Mouse (Mus musculus): Measurements from ENCODE around the gene Trabd2b. TPM values are rescaled to one million over a fixed set of nuclear protein-coding genes. Genes with fewer than 3 reads are reported as not detected.

Trabd2b gene
- polyA plus RNA-seq, 1 experiment from 2014 or later = 0.93 TPM

DNA sequence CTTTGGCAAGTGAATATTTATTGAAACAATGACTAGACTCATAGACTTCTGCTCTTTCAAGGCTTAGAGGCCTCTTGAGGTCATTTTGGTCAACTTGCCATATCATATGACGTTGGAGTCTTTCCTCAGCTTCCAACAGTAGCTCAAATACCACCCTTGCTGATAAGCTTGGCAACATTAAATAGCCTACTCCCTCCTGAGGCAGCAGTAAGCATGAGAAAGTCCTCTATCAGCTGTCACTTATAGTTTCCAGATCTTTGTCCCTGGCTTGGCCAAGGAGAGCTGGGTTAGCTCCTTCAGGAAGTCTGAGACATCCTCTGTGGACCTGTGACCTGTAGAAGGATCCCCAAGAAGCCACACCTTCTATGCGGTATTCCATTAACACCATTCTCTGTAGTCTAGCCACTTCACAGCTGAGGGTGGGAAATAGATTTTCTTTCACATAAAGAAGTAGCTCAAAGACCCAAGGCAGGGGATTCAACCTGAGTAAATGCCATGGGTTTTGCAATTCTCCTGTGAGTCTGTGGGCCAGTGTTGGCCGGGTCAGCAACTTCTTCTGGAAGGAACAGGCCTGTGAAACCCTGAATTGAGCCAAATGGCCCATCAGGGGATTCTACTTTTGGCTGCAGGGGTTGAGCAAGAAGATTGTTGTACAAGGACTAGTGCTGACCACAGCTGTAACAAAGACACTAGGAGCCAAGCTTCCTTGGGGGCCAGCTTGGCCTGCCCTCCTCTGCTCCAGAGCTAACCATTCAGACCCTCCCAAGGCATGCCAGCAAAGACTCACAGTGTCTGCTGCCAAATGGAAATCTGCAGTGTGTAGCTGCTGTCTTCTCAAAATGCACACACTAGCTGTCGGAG, 127.6 kb downstream of the Trabd2b start:
- H3K36me3 ChIP-seq = no peaks in the 10 kb centered on the region
- no peaks in the 10 kb centered on the region for H3K27me3 ChIP-seq
- no peaks in the 10 kb centered on the region for H3K4me1 ChIP-seq (replicated peaks)
- no peak overlapping the region for H3K4me2 ChIP-seq
- H3K9me3 ChIP-seq = no peaks in the 10 kb centered on the region
- 84% methylated on average over 4 of the region's 4 CpGs for WGBS
- no peak overlapping the region for H3K9ac ChIP-seq
- H3K4me3 ChIP-seq = no peak overlapping the region
- ATAC-seq (ENCODE audit: low FRiP score, low read depth) = no peak
- H3K27ac ChIP-seq (replicated peaks) = no peak overlapping the region

DNA sequence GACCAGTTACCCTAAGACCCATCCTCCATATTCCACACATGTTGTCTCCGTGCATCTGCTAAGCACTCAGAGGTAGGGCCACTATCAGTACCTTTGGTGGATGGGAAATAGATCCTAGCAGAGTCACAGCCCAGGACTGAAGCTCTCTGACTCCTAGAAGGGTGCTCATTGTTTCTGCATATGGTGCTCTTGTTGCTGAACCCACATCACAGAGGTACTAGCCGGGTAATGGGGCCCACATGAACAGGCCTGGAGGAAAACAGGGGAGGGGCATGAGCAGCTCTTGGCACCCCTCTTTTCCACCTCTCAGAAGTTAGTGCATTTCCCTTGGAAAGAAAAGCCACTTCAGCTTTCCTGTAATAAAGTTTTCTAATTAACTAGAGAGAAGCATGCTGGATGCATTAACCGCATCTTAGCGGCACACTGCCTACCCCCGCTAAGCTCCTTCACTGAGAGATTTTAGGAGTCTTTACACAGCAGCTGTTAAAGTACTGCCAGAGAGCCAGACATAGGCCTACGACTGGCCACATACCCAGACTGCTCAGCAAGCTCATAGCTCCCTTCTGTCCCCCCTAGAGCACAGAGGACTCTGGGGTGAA, 131.0 kb downstream of the Trabd2b start:
- H3K4me2 ChIP-seq = no peak overlapping the region
- no peaks in the 10 kb centered on the region for H3K36me3 ChIP-seq
- H3K27ac ChIP-seq (replicated peaks) = no peak overlapping the region
- H3K9me3 ChIP-seq = no peaks in the 10 kb centered on the region
- no peaks in the 10 kb centered on the region for H3K4me1 ChIP-seq (replicated peaks)
- 75% methylated on average over 6 of the region's 6 CpGs for WGBS
- H3K4me3 ChIP-seq = no peak overlapping the region
- no peak overlapping the region for H3K9ac ChIP-seq
- no peaks in the 10 kb centered on the region for H3K27me3 ChIP-seq
- ATAC-seq (ENCODE audit: low FRiP score, low read depth) = no peak

DNA sequence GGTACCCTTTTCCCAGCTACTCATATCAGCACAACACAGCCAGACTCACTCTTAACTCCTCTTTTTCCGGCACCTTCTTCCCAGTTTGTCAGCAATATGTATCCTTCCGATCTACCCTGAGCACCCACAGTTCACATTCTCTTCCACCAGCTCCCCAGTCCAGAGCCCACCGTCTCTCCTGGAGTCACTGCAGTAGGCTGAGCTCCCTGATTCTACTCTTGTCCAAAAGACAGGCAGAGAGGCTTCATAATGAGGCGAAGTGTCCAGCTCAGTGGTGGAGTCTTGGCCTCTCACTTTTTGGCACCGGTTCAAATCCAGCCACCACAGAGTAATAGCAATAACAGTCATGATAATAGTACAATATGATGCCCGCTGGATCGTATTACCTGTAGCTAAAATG, 133.5 kb downstream of the Trabd2b start:
- no peaks in the 10 kb centered on the region for H3K9me3 ChIP-seq
- no peak overlapping the region for H3K9ac ChIP-seq
- 89% methylated on average over 7 of the region's 7 CpGs for WGBS
- H3K4me2 ChIP-seq = no peak overlapping the region
- no peak overlapping the region for H3K27ac ChIP-seq (replicated peaks)
- no peaks in the 10 kb centered on the region for H3K4me1 ChIP-seq (replicated peaks)
- no peak for ATAC-seq (ENCODE audit: low FRiP score, low read depth)
- H3K27me3 ChIP-seq = no peaks in the 10 kb centered on the region
- no peaks in the 10 kb centered on the region for H3K36me3 ChIP-seq
- H3K4me3 ChIP-seq = no peak overlapping the region

DNA sequence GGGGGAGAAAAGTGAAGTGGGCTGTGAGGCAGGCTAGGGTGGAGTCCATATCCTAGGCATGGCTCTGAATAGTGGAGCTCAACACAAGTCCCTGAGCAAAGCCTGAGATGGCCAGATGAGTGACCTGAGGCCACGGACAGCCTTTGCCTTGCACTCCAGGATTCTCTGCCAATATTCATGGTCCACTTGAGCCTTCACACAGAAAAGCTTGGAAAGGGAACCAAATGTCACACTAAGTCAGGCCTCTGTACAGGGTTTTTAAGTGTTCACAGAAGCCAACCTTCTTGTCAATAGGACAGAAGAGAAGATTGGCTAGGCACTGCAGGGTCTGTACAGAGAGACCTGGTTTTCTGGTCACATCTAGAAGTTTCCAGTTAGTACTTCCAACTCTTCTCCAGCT, 134.7 kb downstream of the Trabd2b start:
- Histone ChIP-seq H3K27me3 (no peaks in the 10 kb centered on the region), H3K4me2 (no peak overlapping the region), H3K36me3 (no peaks in the 10 kb centered on the region), H3K27ac (replicated peaks) (no peak overlapping the region), H3K4me1 (replicated peaks) (no peaks in the 10 kb centered on the region), H3K9me3 (no peaks in the 10 kb centered on the region), H3K9ac (no peak overlapping the region), H3K4me3 (no peak overlapping the region)
- WGBS = 73% methylated on average over 1 of the region's 1 CpGs
- no peak for ATAC-seq (ENCODE audit: low FRiP score, low read depth)

DNA sequence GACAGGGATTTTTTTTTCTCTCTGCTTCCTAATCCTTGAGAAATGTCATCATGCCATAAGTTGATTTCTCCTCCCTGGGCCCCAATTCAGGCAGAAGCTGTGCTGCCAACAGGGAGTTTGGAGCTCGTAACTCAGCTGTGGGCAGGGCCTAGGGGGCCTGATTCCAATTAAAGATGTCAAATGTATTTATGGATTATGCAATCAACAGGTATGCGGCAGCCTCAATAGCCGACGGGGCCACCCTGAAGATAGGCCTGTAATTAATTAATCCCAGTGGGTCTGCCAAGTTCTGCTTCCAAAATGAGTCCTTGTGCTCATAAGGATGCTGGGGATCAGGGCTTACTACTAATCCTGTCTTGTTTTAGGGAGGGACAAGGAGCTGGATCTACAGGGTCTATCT, 135.6 kb downstream of the Trabd2b start:
- no peaks in the 10 kb centered on the region for H3K9me3 ChIP-seq
- H3K4me3 ChIP-seq = no peak overlapping the region
- H3K36me3 ChIP-seq = no peaks in the 10 kb centered on the region
- H3K27ac ChIP-seq (replicated peaks) = no peak overlapping the region
- H3K27me3 ChIP-seq = no peaks in the 10 kb centered on the region
- H3K4me2 ChIP-seq = no peak overlapping the region
- 65% methylated on average over 4 of the region's 4 CpGs for WGBS
- no peak overlapping the region for H3K9ac ChIP-seq
- no peak for ATAC-seq (ENCODE audit: low FRiP score, low read depth)
- H3K4me1 ChIP-seq (replicated peaks) = no peaks in the 10 kb centered on the region

DNA sequence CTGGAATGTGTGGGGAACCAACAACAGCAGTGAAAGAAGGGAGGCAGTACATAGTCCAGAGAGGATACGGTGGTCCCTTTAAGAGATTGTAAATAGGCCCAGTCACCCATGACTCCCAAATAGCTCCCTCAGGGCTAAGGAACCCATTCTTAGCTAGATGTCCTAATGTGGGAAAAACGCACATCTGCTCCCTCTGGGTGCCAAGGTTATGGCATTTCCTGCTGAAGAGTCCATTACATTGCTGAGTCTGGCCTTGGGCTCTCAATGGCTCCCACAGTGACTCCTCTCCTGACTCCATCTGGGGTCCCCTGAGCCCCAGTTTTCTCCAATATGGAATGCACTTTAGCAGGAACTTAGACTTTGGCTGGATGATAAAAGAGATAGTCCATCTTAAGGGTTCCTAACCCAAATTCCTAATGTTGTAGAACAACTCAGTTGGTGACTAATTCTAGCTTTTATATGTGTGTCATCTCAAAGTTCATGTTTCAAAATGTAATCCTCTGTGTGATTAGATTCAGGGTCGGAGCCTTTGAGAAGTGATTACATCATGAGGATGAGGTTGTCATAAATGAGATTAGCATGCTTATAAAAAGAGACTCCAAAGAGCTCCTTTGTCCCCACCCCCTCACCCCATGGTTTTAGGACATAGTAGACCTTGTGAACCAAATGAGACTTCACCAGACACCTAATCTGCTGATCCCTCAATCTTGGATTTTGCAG, 139.1 kb downstream of the Trabd2b start:
- Histone ChIP-seq H3K27ac (replicated peaks) (no peak overlapping the region), H3K36me3 (no peaks in the 10 kb centered on the region), H3K9me3 (no peaks in the 10 kb centered on the region), H3K4me2 (no peak overlapping the region), H3K4me3 (no peak overlapping the region), H3K4me1 (replicated peaks) (peaks cover under 1% of the 10 kb centered on the region; the same call in 1 of the 2 replicates), H3K9ac (no peak overlapping the region), H3K27me3 (no peaks in the 10 kb centered on the region)
- ATAC-seq (ENCODE audit: low FRiP score, low read depth) = no peak
- 59% methylated on average over 3 of the region's 3 CpGs for WGBS

DNA sequence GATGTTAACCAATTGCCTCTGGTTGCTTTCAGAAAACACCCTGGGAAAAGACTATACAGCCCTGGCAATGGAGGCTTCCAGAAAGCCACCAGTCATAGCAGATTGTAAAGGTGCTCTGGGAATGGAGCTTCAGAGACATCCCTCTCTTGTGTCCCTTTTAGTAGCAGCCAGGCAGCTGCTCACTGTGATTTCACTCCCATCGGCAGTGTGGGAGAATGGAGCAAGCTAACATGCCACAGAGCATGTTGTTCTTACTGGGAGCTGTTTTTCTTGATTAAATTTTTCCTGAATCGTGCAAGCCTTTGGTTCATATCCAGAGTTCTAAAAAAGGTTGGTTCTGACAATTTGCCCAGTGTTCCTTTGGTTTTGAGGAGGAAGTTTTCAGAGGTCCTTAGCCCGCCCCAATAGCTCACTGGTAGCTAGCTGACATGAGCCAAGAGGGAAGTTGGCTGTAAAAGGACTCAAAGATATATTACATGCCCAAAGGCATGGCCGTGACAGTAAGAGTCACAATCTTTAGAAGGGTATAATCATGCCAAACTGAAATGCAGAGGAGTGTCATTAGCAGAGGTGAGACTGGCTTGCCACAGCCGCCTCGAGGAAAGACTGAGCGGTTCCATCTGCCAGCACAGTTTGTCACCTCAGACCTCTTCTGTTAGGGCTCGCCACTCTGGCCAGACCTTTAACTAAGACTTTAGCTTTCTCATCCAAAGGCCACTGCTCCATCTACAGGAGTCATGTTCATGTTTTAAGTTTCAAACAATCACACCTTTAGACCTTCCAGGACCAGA, 141.3 kb downstream of the Trabd2b start:
- Histone ChIP-seq H3K4me2 (no peak overlapping the region), H3K27me3 (no peaks in the 10 kb centered on the region), H3K27ac (replicated peaks) (no peak overlapping the region), H3K9ac (no peak overlapping the region), H3K4me1 (replicated peaks) (peaks cover 4% of the 10 kb centered on the region; the same call in 1 of the 2 replicates), H3K4me3 (no peak overlapping the region), H3K36me3 (no peaks in the 10 kb centered on the region), H3K9me3 (no peaks in the 10 kb centered on the region)
- no peak for ATAC-seq (ENCODE audit: low FRiP score, low read depth)
- 75% methylated on average over 8 of the region's 8 CpGs for WGBS

DNA sequence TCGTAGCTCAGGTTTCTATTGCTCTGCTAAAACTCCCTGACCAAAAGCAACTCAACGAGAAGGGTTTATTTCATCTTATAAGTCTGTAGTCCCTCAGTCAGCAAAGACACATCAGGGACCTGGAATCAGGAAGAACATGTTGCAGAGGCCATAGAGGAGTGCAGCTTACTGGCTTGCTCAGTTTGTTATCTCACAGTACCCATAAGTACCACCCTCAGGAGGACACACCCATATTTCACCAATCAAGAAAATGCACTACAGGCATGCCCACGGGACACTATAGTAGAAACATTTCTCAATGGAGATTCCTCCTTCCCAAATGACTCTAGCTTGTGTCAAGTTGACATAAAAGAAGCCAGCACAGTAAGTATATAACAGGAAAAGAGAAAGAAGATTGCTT, 143.0 kb downstream of the Trabd2b start:
- no peaks in the 10 kb centered on the region for H3K27me3 ChIP-seq
- WGBS = 90% methylated on average over 3 of the region's 3 CpGs
- no peak overlapping the region for H3K9ac ChIP-seq
- no peaks in the 10 kb centered on the region for H3K36me3 ChIP-seq
- peaks cover 4% of the 10 kb centered on the region; the same call in 1 of the 2 replicates for H3K4me1 ChIP-seq (replicated peaks)
- no peak overlapping the region for H3K4me2 ChIP-seq
- H3K9me3 ChIP-seq = no peaks in the 10 kb centered on the region
- no peak overlapping the region for H3K27ac ChIP-seq (replicated peaks)
- no peak for ATAC-seq (ENCODE audit: low FRiP score, low read depth)
- no peak overlapping the region for H3K4me3 ChIP-seq

DNA sequence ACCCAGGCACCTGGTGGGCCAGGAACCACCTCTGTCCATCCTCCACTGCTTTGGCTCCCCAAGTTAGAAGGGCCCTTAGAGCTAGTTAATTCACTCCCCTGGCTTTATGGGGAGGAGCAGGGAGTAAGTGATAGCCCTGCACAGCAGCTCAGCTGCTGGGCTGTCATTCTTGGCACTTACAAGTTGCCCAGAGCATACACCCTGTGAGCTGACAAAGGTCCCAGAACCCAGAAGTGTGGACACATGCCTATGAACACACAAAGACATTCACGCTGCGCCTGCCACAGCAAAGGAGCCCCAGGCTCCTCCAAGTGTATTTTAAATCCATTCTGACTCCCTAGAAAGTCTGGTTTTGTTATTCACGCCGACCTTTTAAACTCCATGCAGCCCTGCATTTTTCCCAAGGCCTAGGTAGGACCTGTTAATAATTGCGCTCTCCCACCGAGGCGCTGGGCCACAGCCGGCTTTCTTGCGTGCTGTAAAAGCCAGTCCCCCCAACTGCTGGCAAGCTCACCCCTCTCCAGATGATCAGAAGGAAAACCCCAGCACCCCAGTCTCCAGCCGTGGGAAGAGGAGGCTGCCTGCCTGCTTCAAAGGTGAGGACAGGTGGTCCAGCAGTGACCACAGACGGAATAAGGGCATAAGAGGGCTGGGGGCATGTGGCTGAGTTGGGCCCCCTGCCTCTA, 144.1 kb downstream of the Trabd2b start:
- no peak for ATAC-seq (ENCODE audit: low FRiP score, low read depth)
- H3K4me1 ChIP-seq (replicated peaks) = peaks cover 4% of the 10 kb centered on the region; the same call in 1 of the 2 replicates
- H3K4me3 ChIP-seq = no peak overlapping the region
- H3K4me2 ChIP-seq = no peak overlapping the region
- no peaks in the 10 kb centered on the region for H3K36me3 ChIP-seq
- H3K27ac ChIP-seq (replicated peaks) = no peak overlapping the region
- WGBS = 35% methylated on average over 11 of the region's 11 CpGs
- H3K27me3 ChIP-seq = no peaks in the 10 kb centered on the region
- H3K9ac ChIP-seq = no peak overlapping the region
- no peaks in the 10 kb centered on the region for H3K9me3 ChIP-seq

DNA sequence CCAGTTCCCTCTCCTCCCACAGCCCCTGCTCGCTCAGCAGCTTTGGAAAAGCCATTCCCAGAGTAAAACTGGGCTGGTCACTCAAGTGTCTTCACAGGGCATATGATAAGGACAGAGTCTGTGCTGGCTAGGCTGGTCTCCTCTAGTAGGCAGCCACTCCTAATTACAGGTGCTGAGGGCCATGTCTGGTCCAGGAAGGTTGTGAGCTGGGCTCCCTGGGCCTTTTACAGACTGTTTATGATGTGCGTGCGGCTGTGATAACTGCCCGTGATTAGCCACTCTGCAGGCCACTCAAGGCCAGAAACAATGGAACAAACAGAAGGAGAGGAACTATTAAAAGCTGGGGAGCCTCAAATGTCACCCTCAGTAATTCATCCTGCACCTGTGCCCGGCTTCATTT, 150.4 kb downstream of the Trabd2b start:
- no peak for ATAC-seq (ENCODE audit: low FRiP score, low read depth)
- Histone ChIP-seq H3K4me1 (replicated peaks) (no peaks in the 10 kb centered on the region), H3K4me2 (no peak overlapping the region), H3K27me3 (no peaks in the 10 kb centered on the region), H3K36me3 (no peaks in the 10 kb centered on the region), H3K27ac (replicated peaks) (no peak overlapping the region), H3K4me3 (no peak overlapping the region), H3K9me3 (no peaks in the 10 kb centered on the region), H3K9ac (no peak overlapping the region)
- 83% methylated on average over 5 of the region's 5 CpGs for WGBS

DNA sequence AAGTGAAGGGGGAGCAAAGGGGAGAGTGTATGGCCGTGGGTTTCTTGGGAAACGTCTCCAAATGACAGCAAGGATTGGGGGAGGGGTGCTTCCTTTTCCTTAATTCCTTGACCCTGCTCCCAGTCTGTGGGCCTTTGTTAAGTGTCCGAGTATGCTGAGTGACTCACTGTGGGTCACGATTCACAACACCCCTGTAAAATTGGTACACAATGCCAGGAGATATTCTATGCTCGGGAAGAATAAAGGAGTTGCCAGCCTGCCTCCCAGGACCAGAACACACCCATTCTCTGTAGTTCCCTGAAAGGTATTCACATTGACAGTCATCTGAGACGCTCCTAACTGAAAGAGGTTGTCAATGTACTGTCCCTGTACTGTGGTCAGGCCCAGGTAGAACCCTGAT, 151.2 kb downstream of the Trabd2b start:
- Histone ChIP-seq H3K9me3 (no peaks in the 10 kb centered on the region), H3K27me3 (no peaks in the 10 kb centered on the region), H3K9ac (no peak overlapping the region), H3K4me3 (no peak overlapping the region), H3K36me3 (no peaks in the 10 kb centered on the region), H3K4me2 (no peak overlapping the region), H3K27ac (replicated peaks) (no peak overlapping the region), H3K4me1 (replicated peaks) (no peaks in the 10 kb centered on the region)
- 33% methylated on average over 6 of the region's 6 CpGs for WGBS
- no peak for ATAC-seq (ENCODE audit: low FRiP score, low read depth)
